8 mouse cellular contexts compared by ENCODE assay signal in genomic region chr19:15836956-15837714, GRCm38 (mm10).
A peak's percentile ranks its signal among the peaks of the same experiment; 100 is the strongest.
DNase-seq lines count a peak whose midpoint lies in the region; ATAC-seq lines count a peak whose summit lies in the region.

No protein-coding gene starts in this region.

- no peaks in the 10 kb centered on the region for H3K27me3 ChIP-seq in liver, embryonic 11.5 days (replicated peaks; ENCODE audit: control insufficient read depth, insufficient read depth, low read length)

- intact Hi-C loops in gastrocnemius, postnatal 14 days (cut with DNase I; ENCODE audit: low total_unique reads): no loop called here

- ATAC-seq in liver, embryonic 11.5 days (replicated peaks; ENCODE audit: low FRiP score): 0 out of 2 replicates have a peak, but pooled peaks have one; percentile 36
- ATAC-seq in erythroblast, adult 5-6 weeks (replicated peaks; ENCODE audit: low FRiP score, poor library complexity, severe bottlenecking): no peak

- peaks cover 18% of the 10 kb centered on the region; the same call in 1 of the 2 replicates for H3K4me1 ChIP-seq in liver, embryonic 11.5 days (replicated peaks; ENCODE audit: control insufficient read depth, insufficient read depth, low read length)

- peak overlapping the region; percentile 34 for H3K4me2 ChIP-seq in liver, embryonic 11.5 days

- peak; percentile 79 for DNase-seq in heart, adult 11 months
- DNase-seq in heart, adult 8-10 months (ENCODE audit: low spot score): no peak
- peak; percentile 12 for DNase-seq in 3T3-L1 (ENCODE audit: low read depth, low spot score)
- peak; percentile 65 for DNase-seq in embryo, embryonic 10.5 days (ENCODE audit: low spot score)
- DNase-seq in liver, embryonic 11.5 days (ENCODE audit: low spot score): no peak
- DNase-seq in gastrocnemius, postnatal 14 days: no peak
- no peak for DNase-seq in adrenal gland, postnatal 25 days

- no peak overlapping the region for H3K27ac ChIP-seq in liver, embryonic 11.5 days (ENCODE audit: low read depth, low read length)

- H3K9ac ChIP-seq in liver, embryonic 11.5 days (ENCODE audit: low read depth, low read length): no peak overlapping the region

- no peaks in the 10 kb centered on the region for H3K9me3 ChIP-seq in liver, embryonic 11.5 days (ENCODE audit: control insufficient read depth, low read length)

- 12% methylated on average over 7 of the region's 7 CpGs for WGBS in liver, embryonic 11.5 days

- H3K36me3 ChIP-seq in liver, embryonic 11.5 days (ENCODE audit: control insufficient read depth, insufficient read depth, low read length): no peaks in the 10 kb centered on the region

- H3K4me3 ChIP-seq in liver, embryonic 11.5 days (ENCODE audit: low read depth, low read length): no peak overlapping the region

Comparison
In these comparisons a context has a peak if more than half of its experiments do, and no peak if none do; other contexts are left out.
1. DNase-seq: peak in heart, adult 11 months (single experiment), 3T3-L1 (single experiment) and embryo, embryonic 10.5 days (single experiment); none in heart, adult 8-10 months (single experiment), liver, embryonic 11.5 days (single experiment), gastrocnemius, postnatal 14 days (single experiment) and adrenal gland, postnatal 25 days (single experiment).